Mouse (Mus musculus) heart, adult 2 months (tissue): ENCODE measurements around the gene Hoxb4.

ENCODE experiments used
- CTCF ChIP-seq: fragments of 200-600 bp; IDR thresholded peaks from 2 replicates; pipeline ENCODE4 v1.8.1; 2022; ENCODE audit warnings: antibody characterized with exemption, mild to moderate bottlenecking, moderate library complexity
- EP300 ChIP-seq: fragments of 200-500 bp; IDR thresholded peaks from 2 replicates; pipeline ENCODE4 v1.6.1; 2011; ENCODE audit warnings: low read depth, low read length, control low read depth; ENCODE audit not compliant: insufficient read depth
- POLR2A ChIP-seq: fragments of 200-500 bp; IDR thresholded peaks from 2 replicates; pipeline ENCODE4 v1.6.1; 2011; ENCODE audit warnings: mild to moderate bottlenecking, low read depth, low read length, control low read depth; ENCODE audit not compliant: insufficient read depth

DNA sequence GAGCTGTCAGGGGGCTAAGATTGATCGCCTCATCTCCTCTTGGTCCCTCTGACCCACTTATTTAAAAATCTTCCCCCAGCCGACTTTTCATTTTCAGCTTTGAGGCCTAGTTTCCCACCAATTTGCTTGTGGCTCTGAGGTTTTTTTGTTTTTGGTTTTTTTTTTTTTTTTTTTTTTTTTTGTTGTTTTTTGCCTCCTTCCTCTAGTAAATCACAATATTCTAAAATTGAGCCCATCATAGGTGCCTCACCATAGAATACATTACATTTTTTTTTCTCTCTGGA is 32.2 kb downstream of the Hoxb4 start, which contains the start of gene Hoxb2:
- TF ChIP-seq POLR2A (no peak), CTCF (no peak), EP300 (no peak)
